Mouse (Mus musculus): Measurements from ENCODE around the gene Mydgf.

DNA sequence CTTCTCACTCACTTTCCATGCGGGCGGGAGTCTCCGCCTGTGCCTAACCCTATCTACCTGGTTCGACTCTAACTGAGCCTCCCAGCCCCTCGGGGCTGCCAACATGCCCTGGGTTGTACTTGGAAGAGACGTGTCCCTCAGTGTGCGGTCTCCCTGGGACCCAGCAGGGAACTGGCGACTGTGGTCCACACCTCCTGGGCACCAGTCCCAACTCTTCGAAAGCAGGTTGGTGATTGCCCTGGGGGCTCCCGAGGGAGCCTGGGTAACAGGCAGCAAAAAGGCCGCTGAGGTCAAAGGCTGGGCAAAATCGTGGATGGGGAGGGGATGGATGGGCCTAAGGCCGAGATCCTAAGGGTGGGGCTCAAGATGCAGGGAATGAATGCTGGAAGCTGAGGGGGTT lies 34.0 kb upstream of the Mydgf start:
- TF ChIP-seq CTCF (IDR thresholded peaks at IDR 0.05; ENCODE audit: control insufficient read depth, insufficient read depth, insufficient replicate concordance, low read depth, low read length) (no peak), POLR2A (IDR thresholded peaks at IDR 0.05; ENCODE audit: control insufficient read depth, low read depth, low read length) (no peak)
